19 mouse cellular contexts compared by ENCODE assay signal in genomic region chr9:48244175-48244574, GRCm38 (mm10).
DNase-seq lines count a peak whose midpoint lies in the region; ATAC-seq lines count a peak whose summit lies in the region.
"Had no signal": no experiment of that assay in that cellular context is flagged by ENCODE, and none has a peak within 500 bp of the region (broad histone marks: within the 10 kb centered on the region; RNA-seq: fewer than 3 reads in every experiment).

No protein-coding gene starts in this region.

- no peak overlapping the region for H3K27ac ChIP-seq in embryonic facial prominence, embryonic 13.5 days
- no peak overlapping the region for H3K27ac ChIP-seq in embryonic facial prominence, embryonic 10.5 days (replicated peaks)

- no peak overlapping the region for H3K4me3 ChIP-seq in embryonic facial prominence, embryonic 13.5 days
- H3K4me3 ChIP-seq in embryonic facial prominence, embryonic 10.5 days = no peak overlapping the region

- H3K9ac ChIP-seq in embryonic facial prominence, embryonic 13.5 days = no peak overlapping the region

- no peaks in the 10 kb centered on the region for H3K9me3 ChIP-seq in embryonic facial prominence, embryonic 13.5 days
- H3K9me3 ChIP-seq in embryonic facial prominence, embryonic 10.5 days = no peaks in the 10 kb centered on the region
- H3K9me3 ChIP-seq: G1E had no signal

- H3K4me1 ChIP-seq in embryonic facial prominence, embryonic 13.5 days = peaks cover 4% of the 10 kb centered on the region; the same call in 1 of the 2 replicates
- H3K4me1 ChIP-seq in embryonic facial prominence, embryonic 10.5 days = peaks cover 12% of the 10 kb centered on the region; the same call in 1 of the 2 replicates

- no peak for DNase-seq in embryonic facial prominence, embryonic 10.5 days (ENCODE audit: low spot score)
- DNase-seq in heart, adult 11 months = peak; percentile 74
- DNase-seq in heart, postnatal 25 days (ENCODE audit: low spot score) = no peak
- DNase-seq: adrenal gland, adult 2 months; adrenal gland, adult 8-10 months; adrenal gland, postnatal 10 days; adrenal gland, postnatal 14 days; adrenal gland, postnatal 25 days; adrenal gland, postnatal 36 days; B cell, adult 2 months; cerebellum, adult 11 months; cerebellum, adult 11-12 months; cerebellum, adult 18-20 months had no signal

- intact Hi-C loops in heart, postnatal 25 days (cut with DNase I) = no loop called here

- WGBS in embryonic facial prominence, embryonic 13.5 days = 64% methylated on average over 3 of the region's 3 CpGs
- WGBS in embryonic facial prominence, embryonic 10.5 days = 84% methylated on average over 3 of the region's 3 CpGs

- H3K27me3 ChIP-seq in embryonic facial prominence, embryonic 13.5 days = peaks cover 5% of the 10 kb centered on the region; the same call in 1 of the 2 replicates
- no peaks in the 10 kb centered on the region; the same call in 1 of the 2 replicates for H3K27me3 ChIP-seq in embryonic facial prominence, embryonic 10.5 days (replicated peaks; ENCODE audit: low read depth, poor library complexity, severe bottlenecking)
- H3K27me3 ChIP-seq: CH12.LX, Patski had no signal

- peak; percentile 62; the same call in 1 of the 2 replicates for ATAC-seq in embryonic facial prominence, embryonic 13.5 days (ENCODE audit: insufficient number of reproducible peaks, insufficient read depth, low FRiP score, low TSS enrichment, low read depth)
- ATAC-seq: activated CD4-positive, CD25-positive, alpha-beta regulatory T cell, adult 4 months; CD4-positive, CD25-positive, alpha-beta regulatory T cell, adult 4 months; Patski had no signal

- no peaks in the 10 kb centered on the region for H3K36me3 ChIP-seq in embryonic facial prominence, embryonic 13.5 days
- no peaks in the 10 kb centered on the region for H3K36me3 ChIP-seq in embryonic facial prominence, embryonic 10.5 days (replicated peaks)
- H3K36me3 ChIP-seq: G1E had no signal

- H3K4me2 ChIP-seq in embryonic facial prominence, embryonic 13.5 days = no peak overlapping the region
